Mouse (Mus musculus) spleen, adult 2 months (tissue): ENCODE measurements around the gene Nup188.

Experiments
- CTCF ChIP-seq: fragments of 200-500 bp; IDR thresholded peaks from 2 replicates; pipeline ENCODE4 v1.5.1; 2011; ENCODE audit warnings: mild to moderate bottlenecking, inconsistent platforms; ENCODE audit not compliant: insufficient read depth, insufficient read length, insufficient replicate concordance; ENCODE audit errors: extremely low read depth
- POLR2A ChIP-seq: fragments of 200-500 bp; IDR thresholded peaks from 2 replicates; pipeline ENCODE4 v1.6.1; 2011; ENCODE audit warnings: low read depth, low read length, inconsistent platforms

- TF ChIP-seq POLR2A = no peak
- TF ChIP-seq CTCF = no peak
These were observed 32.4 kb upstream of the Nup188 start for GRCm38 (mm10) chr2:30253809-30254208.
